8 mouse cellular contexts compared by ENCODE assay signal in the genomic region with DNA sequence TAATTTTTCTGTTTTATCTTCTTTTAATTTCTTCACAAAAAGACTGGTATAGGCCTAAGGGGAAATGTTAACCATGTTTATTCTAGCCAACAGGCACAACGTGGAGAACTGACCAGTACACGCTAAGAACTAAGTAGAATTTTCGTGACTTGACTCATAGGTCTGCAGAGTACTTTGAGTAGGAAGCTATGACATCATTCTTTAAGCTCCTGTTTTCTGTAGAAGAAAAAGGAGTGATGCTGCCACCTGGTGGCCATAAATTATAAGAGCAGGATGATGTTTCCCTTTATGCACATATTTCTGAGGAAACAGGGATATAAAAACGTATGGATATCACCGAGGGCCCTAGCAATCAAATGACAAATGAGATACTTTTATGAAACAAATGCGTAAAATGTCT.
DNase-seq lines count a peak whose midpoint lies in the region; ATAC-seq and TF ChIP-seq lines count a peak whose summit lies in the region.

No protein-coding gene starts in this region.

- no peaks in the 10 kb centered on the region for H3K9me3 ChIP-seq in intestine, postnatal 0 days (ENCODE audit: control insufficient read depth)
- no peaks in the 10 kb centered on the region for H3K9me3 ChIP-seq in midbrain, embryonic 14.5 days (ENCODE audit: control insufficient read depth, low read length)

- DNase-seq in urinary bladder, postnatal 14 days (ENCODE audit: low spot score): peak; percentile 70
- DNase-seq in urinary bladder, adult 2 months (ENCODE audit: low spot score): no peak
- DNase-seq in cerebellum, postnatal 10 days: peak; percentile 86 to 90
- peak; percentile 60 to 78 for DNase-seq in frontal cortex, postnatal 25 days (ENCODE audit: low spot score in 2 of 2)
- peak; percentile 89 to 92 for DNase-seq in left cerebral cortex, postnatal 14 days (ENCODE audit: low spot score in 2 of 2)
- peak; percentile 93 for DNase-seq in midbrain, embryonic 14.5 days
- DNase-seq in telencephalon, adult 2 months (ENCODE audit: low read depth, low spot score): peak; percentile 64

- 7% methylated on average over 6 of the region's 6 CpGs for WGBS in intestine, postnatal 0 days
- WGBS in midbrain, embryonic 14.5 days: 20% methylated on average over 6 of the region's 6 CpGs

- intact Hi-C loops in left cerebral cortex, postnatal 14 days (cut with DNase I): loop anchor here (5.0 kb wide), 2 partner anchors 1000 to 1795 kb away; no protein-coding TSS in a partner anchor

- H3K4me2 ChIP-seq in intestine, postnatal 0 days (replicated peaks; ENCODE audit: low read depth): no peak overlapping the region
- no peak overlapping the region for H3K4me2 ChIP-seq in midbrain, embryonic 14.5 days (ENCODE audit: low read length)

- no peak overlapping the region for H3K9ac ChIP-seq in intestine, postnatal 0 days (ENCODE audit: low read depth, low read length)
- H3K9ac ChIP-seq in midbrain, embryonic 14.5 days (replicated peaks; ENCODE audit: low read length): no peak overlapping the region

- no peaks in the 10 kb centered on the region for H3K4me1 ChIP-seq in intestine, postnatal 0 days (replicated peaks; ENCODE audit: control insufficient read depth, insufficient read depth, low read length)
- H3K4me1 ChIP-seq in midbrain, embryonic 14.5 days (ENCODE audit: control insufficient read depth, insufficient read depth, low read length): no peaks in the 10 kb centered on the region

- no peak overlapping the region for H3K4me3 ChIP-seq in intestine, postnatal 0 days (ENCODE audit: low read depth, low read length)
- H3K4me3 ChIP-seq in midbrain, embryonic 14.5 days (replicated peaks; ENCODE audit: low read depth, low read length): no peak overlapping the region

- no peak overlapping the region for H3K27ac ChIP-seq in intestine, postnatal 0 days (ENCODE audit: low read depth, low read length)
- no peak overlapping the region for H3K27ac ChIP-seq in midbrain, embryonic 14.5 days (replicated peaks; ENCODE audit: low read depth, low read length)

- no peaks in the 10 kb centered on the region for H3K27me3 ChIP-seq in intestine, postnatal 0 days (replicated peaks; ENCODE audit: control insufficient read depth, insufficient read depth, low read length)
- H3K27me3 ChIP-seq in midbrain, embryonic 14.5 days (ENCODE audit: control insufficient read depth, insufficient read depth, low read length): no peaks in the 10 kb centered on the region

- peak; percentile 87 for TF ChIP-seq CTCF in intestine, postnatal 0 days (IDR thresholded peaks at IDR 0.05; ENCODE audit: low read depth)

- ATAC-seq in intestine, postnatal 0 days: peak; percentile 51; the same call in 1 of the 2 replicates
- peak; percentile 80 for ATAC-seq in midbrain, embryonic 14.5 days (ENCODE audit: low FRiP score, low TSS enrichment)

- H3K36me3 ChIP-seq in intestine, postnatal 0 days (ENCODE audit: control insufficient read depth, insufficient read depth): no peaks in the 10 kb centered on the region
- H3K36me3 ChIP-seq in midbrain, embryonic 14.5 days (ENCODE audit: control insufficient read depth, insufficient read depth, low read length): no peaks in the 10 kb centered on the region
